Mouse (Mus musculus) neural tube, embryonic 11.5 days (tissue): ENCODE measurements around the gene Reln. TPM values are rescaled to one million over a fixed set of nuclear protein-coding genes. Genes with fewer than 3 reads are reported as not detected.

Experiments used
- ATAC-seq: fragments of 200-750 bp; cut with Nextera tagmentation; 2 replicates; pipeline ENCODE4 v1.8.0; 2017; ENCODE audit warnings: moderate number of reproducible peaks, mild to moderate bottlenecking, moderate TSS enrichment, moderate library complexity; ENCODE audit not compliant: insufficient read depth, low FRiP score, low TSS enrichment
- DNase-seq: peaks from one replicate; pipeline ENCODE4 v3.0.0-alpha.2; 2015; ENCODE audit warnings: low spot score
- H3K27ac ChIP-seq: fragments of 300-500 bp; sonication (generic); 2 replicates; pipeline ENCODE4 v1.5.1; 2014; ENCODE audit warnings: low read depth, mild to moderate bottlenecking, low read length
- H3K27me3 ChIP-seq: fragments of 300-500 bp; sonication (generic); 2 replicates; pipeline ENCODE4 v1.6.1; 2014; ENCODE audit warnings: mild to moderate bottlenecking, low read length, mixed read lengths; ENCODE audit not compliant: control insufficient read depth, insufficient read depth
- H3K36me3 ChIP-seq: fragments of 300-500 bp; sonication (generic); 2 replicates; pipeline ENCODE4 v1.6.1; 2014; ENCODE audit warnings: mild to moderate bottlenecking, low read length, moderate library complexity, mixed read lengths; ENCODE audit not compliant: control insufficient read depth, insufficient read depth
- H3K4me1 ChIP-seq: fragments of 300-500 bp; sonication (generic); 2 replicates; pipeline ENCODE4 v1.6.1; 2014; ENCODE audit warnings: low read length, mixed read lengths; ENCODE audit not compliant: control insufficient read depth, insufficient read depth
- H3K4me2 ChIP-seq: fragments of 300-500 bp; sonication (generic); 2 replicates; pipeline ENCODE4 v1.6.1; 2014; ENCODE audit warnings: low read depth, mild to moderate bottlenecking, moderate library complexity
- H3K4me3 ChIP-seq: fragments of 300-500 bp; sonication (generic); 2 replicates; pipeline ENCODE4 v1.5.1; 2014; ENCODE audit warnings: low read depth, low read length
- H3K9ac ChIP-seq: fragments of 300-500 bp; sonication (generic); 2 replicates; pipeline ENCODE4 v1.6.1; 2014; ENCODE audit warnings: mild to moderate bottlenecking, low read length
- H3K9me3 ChIP-seq: fragments of 300-500 bp; sonication (generic); 2 replicates; pipeline ENCODE4 v1.6.1; 2016; ENCODE audit warnings: low read length; ENCODE audit not compliant: control insufficient read depth
- WGBS: fragments of 180-500 bp; shearing (Covaris S2); extraction: QIAGEN DNeasy Blood & Tissue Kit; methylation state at CpG from one replicate; pipeline ENCODE4 v1.1.7; 2014; 5-methylcytosine and 5-hydroxymethylcytosine counted together
- polyA plus RNA-seq: library from polyadenylated mRNA; unstranded; fragments of >200 nt; fragmentation: Nextera tagmentation; extraction: Ambion mirVana; gene quantifications from 2 replicates; pipeline ENCODE4 v1.2.1, GENCODE M21; 2014

Reln gene
- polyA plus RNA-seq, 1 experiment from 2014 or later = 21.0 TPM

DNA sequence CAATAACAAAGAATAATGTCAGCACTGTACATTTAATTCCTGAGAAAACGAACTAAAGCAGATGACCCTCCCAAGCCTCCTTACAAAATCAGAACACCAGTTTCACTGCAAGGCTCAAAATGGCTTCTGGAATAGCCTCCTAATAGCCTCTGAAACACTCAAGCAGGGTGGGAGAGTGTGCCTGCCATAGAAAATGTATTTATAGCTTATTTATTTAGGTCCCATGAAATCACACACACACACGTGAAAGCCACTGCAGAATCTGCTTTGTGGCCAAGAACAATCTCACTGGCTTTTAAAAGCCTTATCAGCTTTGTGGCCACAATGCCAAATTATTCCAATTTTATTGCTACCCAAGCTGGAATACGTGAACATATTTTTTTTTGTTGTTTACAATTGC, 154.2 kb downstream of the Reln start:
- Histone ChIP-seq H3K27me3 (no peaks in the 10 kb centered on the region), H3K27ac (no peak overlapping the region), H3K4me1 (no peaks in the 10 kb centered on the region), H3K4me3 (no peak overlapping the region), H3K9me3 (no peaks in the 10 kb centered on the region), H3K36me3 (no peaks in the 10 kb centered on the region), H3K4me2 (no peak overlapping the region), H3K9ac (no peak overlapping the region)
- ATAC-seq = no peak
- no peak for DNase-seq
- WGBS = 75% methylated on average over 3 of the region's 3 CpGs

- 80% methylated on average over 3 of the region's 3 CpGs for WGBS
- no peaks in the 10 kb centered on the region for H3K36me3 ChIP-seq
- no peak overlapping the region for H3K4me3 ChIP-seq
- H3K4me2 ChIP-seq = no peak overlapping the region
- no peak for DNase-seq
- H3K4me1 ChIP-seq = no peaks in the 10 kb centered on the region
- ATAC-seq = no peak
- no peaks in the 10 kb centered on the region for H3K27me3 ChIP-seq
- H3K9me3 ChIP-seq = no peaks in the 10 kb centered on the region
- H3K9ac ChIP-seq = no peak overlapping the region
- no peak overlapping the region for H3K27ac ChIP-seq
Measured at GRCm38 (mm10) chr5:22187599-22187998, 156.9 kb downstream of the Reln start.

- H3K27me3 ChIP-seq = no peaks in the 10 kb centered on the region
- H3K36me3 ChIP-seq = no peaks in the 10 kb centered on the region
- no peak for ATAC-seq
- H3K4me2 ChIP-seq = no peak overlapping the region
- WGBS = 96% methylated on average over 5 of the region's 5 CpGs
- no peak overlapping the region for H3K9ac ChIP-seq
- no peaks in the 10 kb centered on the region for H3K9me3 ChIP-seq
- no peaks in the 10 kb centered on the region for H3K4me1 ChIP-seq
- H3K4me3 ChIP-seq = no peak overlapping the region
- no peak overlapping the region for H3K27ac ChIP-seq
- DNase-seq = no peak
Measured at GRCm38 (mm10) chr5:22176480-22176879, 168.0 kb downstream of the Reln start.

- H3K9me3 ChIP-seq = no peaks in the 10 kb centered on the region
- no peak overlapping the region for H3K4me2 ChIP-seq
- no peak overlapping the region for H3K9ac ChIP-seq
- H3K4me1 ChIP-seq = no peaks in the 10 kb centered on the region
- H3K27me3 ChIP-seq = no peaks in the 10 kb centered on the region
- WGBS = 91% methylated on average over 5 of the region's 5 CpGs
- no peak overlapping the region for H3K27ac ChIP-seq
- DNase-seq = no peak
- ATAC-seq = no peak
- H3K4me3 ChIP-seq = no peak overlapping the region
- H3K36me3 ChIP-seq = no peaks in the 10 kb centered on the region
Measured at GRCm38 (mm10) chr5:22171336-22171735, 173.2 kb downstream of the Reln start.

GRCm38 (mm10) chr5:22164060-22164934, 180.2 kb downstream of the Reln start:
- no peak overlapping the region for H3K4me3 ChIP-seq
- ATAC-seq (peak; percentile 84), DNase-seq (peak; percentile 61)
- H3K9me3 ChIP-seq = no peaks in the 10 kb centered on the region
- no peaks in the 10 kb centered on the region for H3K36me3 ChIP-seq
- 50% methylated on average over 10 of the region's 10 CpGs for WGBS
- H3K4me2 ChIP-seq = no peak overlapping the region
- H3K9ac ChIP-seq = 0 out of 2 replicates have a peak overlapping the region, but pooled peaks have one; percentile 14
- peak overlapping the region; percentile 72 for H3K27ac ChIP-seq
- H3K27me3 ChIP-seq = no peaks in the 10 kb centered on the region
- H3K4me1 ChIP-seq = peaks cover 6% of the 10 kb centered on the region

DNA sequence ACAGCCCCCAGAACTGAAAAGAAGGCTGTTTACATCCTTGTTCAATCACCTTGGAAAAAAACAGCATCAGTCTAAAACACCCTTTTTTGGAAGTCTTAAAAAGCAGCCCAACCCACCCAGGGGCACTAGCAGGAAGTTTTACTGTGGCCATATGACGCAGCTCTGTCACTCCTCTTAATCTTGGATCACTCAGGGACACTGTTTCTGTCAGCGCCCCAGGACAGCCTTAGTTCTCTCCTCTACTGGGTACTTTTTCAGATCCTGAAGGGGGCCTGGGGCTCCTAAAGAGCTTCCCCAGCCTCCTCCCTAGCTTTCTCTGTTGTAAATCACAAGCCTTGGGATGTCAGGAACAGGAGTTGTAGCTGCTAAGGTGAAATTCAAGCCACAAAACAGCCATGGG, 183.6 kb downstream of the Reln start:
- ATAC-seq (no peak), DNase-seq (no peak)
- 30% methylated on average over 2 of the region's 2 CpGs for WGBS
- Histone ChIP-seq H3K9me3 (no peaks in the 10 kb centered on the region), H3K4me2 (no peak overlapping the region), H3K27ac (no peak overlapping the region), H3K4me3 (no peak overlapping the region), H3K4me1 (peaks cover 6% of the 10 kb centered on the region), H3K27me3 (no peaks in the 10 kb centered on the region), H3K9ac (no peak overlapping the region), H3K36me3 (no peaks in the 10 kb centered on the region)

DNA sequence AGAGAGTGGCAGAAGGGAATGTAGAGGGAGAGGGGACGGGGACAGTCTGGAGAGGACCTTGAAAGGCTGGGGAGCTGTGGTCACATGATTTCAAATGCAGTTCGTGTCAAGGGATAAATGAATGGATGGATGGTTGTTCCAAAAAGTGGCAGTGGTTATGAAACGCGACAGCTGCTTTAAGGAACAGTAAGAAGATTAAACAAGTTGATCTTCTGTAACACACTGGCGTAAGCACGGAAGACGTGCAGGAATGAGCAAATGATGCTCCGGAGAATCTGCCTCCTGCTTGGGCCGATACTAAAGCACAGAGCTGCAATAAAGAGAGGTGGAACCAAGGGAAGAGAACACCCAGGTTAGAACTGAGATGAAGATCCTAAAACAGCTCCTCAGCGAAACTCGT, 185.7 kb downstream of the Reln start:
- H3K9me3 ChIP-seq = no peaks in the 10 kb centered on the region
- H3K9ac ChIP-seq = no peak overlapping the region
- no peak overlapping the region for H3K4me2 ChIP-seq
- no peak overlapping the region for H3K27ac ChIP-seq
- H3K4me3 ChIP-seq = no peak overlapping the region
- H3K27me3 ChIP-seq = no peaks in the 10 kb centered on the region
- DNase-seq (no peak), ATAC-seq (no peak)
- no peaks in the 10 kb centered on the region for H3K36me3 ChIP-seq
- 90% methylated on average over 11 of the region's 11 CpGs for WGBS
- peaks cover 4% of the 10 kb centered on the region for H3K4me1 ChIP-seq

- Histone ChIP-seq H3K27ac (no peak overlapping the region), H3K27me3 (no peaks in the 10 kb centered on the region), H3K9ac (no peak overlapping the region), H3K9me3 (no peaks in the 10 kb centered on the region), H3K4me1 (no peaks in the 10 kb centered on the region), H3K4me3 (no peak overlapping the region), H3K4me2 (no peak overlapping the region), H3K36me3 (no peaks in the 10 kb centered on the region)
- DNase-seq = no peak
- ATAC-seq = no peak
- WGBS = 66% methylated on average over 6 of the region's 6 CpGs
Measured at GRCm38 (mm10) chr5:22153601-22154000, 190.9 kb downstream of the Reln start.

DNA sequence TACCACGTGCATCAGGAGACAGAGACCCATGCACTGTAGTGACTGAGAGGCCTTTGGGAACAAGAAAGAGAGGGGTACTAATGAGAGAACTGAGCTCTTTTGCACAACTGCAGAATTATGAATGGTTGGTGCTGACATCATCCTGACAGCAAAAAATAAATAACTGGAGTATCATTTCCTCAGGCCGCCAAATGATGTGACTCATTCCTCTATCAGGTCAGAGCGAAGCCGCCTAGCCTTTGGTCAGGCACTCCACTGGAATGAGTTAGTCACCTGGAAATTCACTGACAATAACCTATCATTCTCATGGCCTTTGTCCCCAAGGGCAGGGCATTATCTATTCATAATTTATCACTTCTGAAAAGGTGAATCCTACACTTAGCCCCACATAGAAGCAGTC, 202.7 kb downstream of the Reln start:
- no peak for DNase-seq
- Histone ChIP-seq H3K9me3 (no peaks in the 10 kb centered on the region), H3K4me3 (no peak overlapping the region), H3K36me3 (no peaks in the 10 kb centered on the region), H3K27me3 (no peaks in the 10 kb centered on the region), H3K27ac (no peak overlapping the region), H3K9ac (no peak overlapping the region), H3K4me1 (no peaks in the 10 kb centered on the region), H3K4me2 (no peak overlapping the region)
- ATAC-seq = no peak
- 74% methylated on average over 4 of the region's 4 CpGs for WGBS
